Mouse (Mus musculus): Measurements from ENCODE around the gene Sf3b6.

GRCm38 (mm10) chr12:4843741-4844140 is 26.4 kb downstream of the Sf3b6 start:
- TF ChIP-seq CTCF (IDR thresholded peaks at IDR 0.05; ENCODE audit: borderline replicate concordance, control insufficient read depth, extremely low read depth, insufficient read depth, low read length, poor library complexity): no peak
- TF ChIP-seq POLR2A (IDR thresholded peaks at IDR 0.05; ENCODE audit: control insufficient read depth, extremely low read depth, insufficient read depth, low read length, poor library complexity): no peak
